Mouse (Mus musculus) olfactory bulb, adult 2 months (tissue): ENCODE measurements at regions not wholly inside any gene's neighbourhood (a gene's known extent, or its start where the extent isn't known, plus 50 kb on each side); places are given as distances from the start of the nearest gene placed in this dataset.

Source experiments
- CTCF ChIP-seq: fragments of 200-500 bp; IDR thresholded peaks from 2 replicates; pipeline ENCODE4 v1.5.1; 2012; ENCODE audit warnings: low read depth, mild to moderate bottlenecking, low read length, moderate library complexity; ENCODE audit not compliant: insufficient read depth
- POLR2A ChIP-seq: fragments of 200-500 bp; IDR thresholded peaks from 2 replicates; pipeline ENCODE4 v1.6.1; 2012; ENCODE audit warnings: mild to moderate bottlenecking, low read depth, low read length, moderate library complexity; ENCODE audit not compliant: insufficient read depth

DNA sequence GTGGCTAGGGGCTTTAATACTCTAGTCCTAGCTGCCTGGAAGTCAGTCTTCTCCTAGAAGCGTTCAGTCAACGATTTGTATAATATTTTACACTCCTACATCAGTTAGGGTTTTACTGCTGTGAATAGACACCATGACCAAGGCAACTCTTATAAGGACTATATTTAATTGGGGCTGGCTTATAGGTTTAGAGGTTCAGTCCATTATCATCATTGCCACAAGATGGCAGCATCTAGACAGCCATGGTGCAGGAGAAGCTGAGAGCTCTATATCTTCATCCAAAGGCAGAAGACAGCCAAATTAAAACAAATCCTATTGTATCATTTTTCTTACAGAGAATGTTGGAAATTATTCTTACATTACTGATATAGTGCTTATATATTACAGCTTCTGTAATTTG, 167.0 kb upstream of the Ndn start:
- TF ChIP-seq CTCF (no peak), POLR2A (no peak)
